Mouse (Mus musculus) bone marrow macrophage, adult 2 months (primary cell): ENCODE measurements around the gene Ntf3. TPM values are rescaled to one million over a fixed set of nuclear protein-coding genes. Genes with fewer than 3 reads are reported as not detected.

Source experiments
- H3K27ac ChIP-seq: 2 replicates; pipeline ENCODE4 v1.5.1; 2012; ENCODE audit warnings: low read depth, low read length; ENCODE audit not compliant: insufficient read depth
- H3K4me1 ChIP-seq: 2 replicates; pipeline ENCODE4 v1.6.1; 2012; ENCODE audit warnings: low read length; ENCODE audit not compliant: control insufficient read depth, insufficient read depth
- H3K4me3 ChIP-seq: 2 replicates; pipeline ENCODE4 v1.5.1; 2012; ENCODE audit warnings: mild to moderate bottlenecking, low read length, moderate library complexity; ENCODE audit not compliant: insufficient read depth
- CTCF ChIP-seq: IDR thresholded peaks from 2 replicates; pipeline ENCODE4 v1.5.1; 2012; ENCODE audit warnings: low read depth, mild to moderate bottlenecking, low read length, moderate library complexity
- POLR2A ChIP-seq: IDR thresholded peaks from 2 replicates; pipeline ENCODE4 v1.6.1; 2012; ENCODE audit warnings: mild to moderate bottlenecking, low read depth, low read length, borderline replicate concordance
- polyA plus RNA-seq: library from polyadenylated mRNA; stranded (reverse); fragments of >200 nt; gene quantifications from 2 replicates; pipeline ENCODE4 v1.2.4, GENCODE M21; 2012; ENCODE audit not compliant: missing spikeins, insufficient read depth, insufficient read length

Ntf3 gene
- polyA plus RNA-seq, 1 experiment: not detected

- TF ChIP-seq CTCF: no peak
- TF ChIP-seq POLR2A: no peak
- H3K4me3 ChIP-seq: no peak overlapping the region
- no peaks in the 10 kb centered on the region for H3K4me1 ChIP-seq
- no peak overlapping the region for H3K27ac ChIP-seq
These were observed 57.9 kb downstream of the Ntf3 start for GRCm38 (mm10) chr6:126108771-126109170.

- no peak overlapping the region for H3K4me3 ChIP-seq
- no peak overlapping the region for H3K27ac ChIP-seq
- TF ChIP-seq CTCF: no peak
- no peak for TF ChIP-seq POLR2A
- H3K4me1 ChIP-seq: no peaks in the 10 kb centered on the region
These were observed 59.3 kb downstream of the Ntf3 start for GRCm38 (mm10) chr6:126107398-126107797.

DNA sequence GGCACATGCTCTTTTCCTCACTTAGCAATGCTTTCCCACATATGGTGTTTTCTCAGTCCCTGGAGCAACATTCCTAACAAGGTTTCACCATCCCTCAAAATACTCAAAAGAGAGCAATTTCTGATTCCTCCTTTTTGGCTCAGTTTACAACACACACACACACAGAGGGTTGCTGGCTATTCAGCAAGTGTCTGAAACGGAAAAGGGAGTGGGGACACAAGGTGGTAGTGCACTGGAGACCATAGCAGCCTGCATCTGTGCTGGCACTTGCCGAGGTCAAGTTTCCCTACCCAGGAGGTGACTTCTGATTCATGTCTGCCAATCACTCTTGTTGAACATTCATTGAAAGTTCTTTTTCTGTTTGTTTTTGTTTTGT, 59.9 kb downstream of the Ntf3 start:
- no peak for TF ChIP-seq CTCF
- TF ChIP-seq POLR2A: no peak
- H3K4me1 ChIP-seq: no peaks in the 10 kb centered on the region

GRCm38 (mm10) chr6:126106051-126106797, 60.5 kb downstream of the Ntf3 start:
- TF ChIP-seq POLR2A: no peak
- TF ChIP-seq CTCF: no peak
- no peak overlapping the region for H3K27ac ChIP-seq
- no peaks in the 10 kb centered on the region for H3K4me1 ChIP-seq
- H3K4me3 ChIP-seq: no peak overlapping the region

More for the DNA sequence above, 59.9 kb downstream of the Ntf3 start:
- H3K27ac ChIP-seq: no peak overlapping the region
- no peak overlapping the region for H3K4me3 ChIP-seq

DNA sequence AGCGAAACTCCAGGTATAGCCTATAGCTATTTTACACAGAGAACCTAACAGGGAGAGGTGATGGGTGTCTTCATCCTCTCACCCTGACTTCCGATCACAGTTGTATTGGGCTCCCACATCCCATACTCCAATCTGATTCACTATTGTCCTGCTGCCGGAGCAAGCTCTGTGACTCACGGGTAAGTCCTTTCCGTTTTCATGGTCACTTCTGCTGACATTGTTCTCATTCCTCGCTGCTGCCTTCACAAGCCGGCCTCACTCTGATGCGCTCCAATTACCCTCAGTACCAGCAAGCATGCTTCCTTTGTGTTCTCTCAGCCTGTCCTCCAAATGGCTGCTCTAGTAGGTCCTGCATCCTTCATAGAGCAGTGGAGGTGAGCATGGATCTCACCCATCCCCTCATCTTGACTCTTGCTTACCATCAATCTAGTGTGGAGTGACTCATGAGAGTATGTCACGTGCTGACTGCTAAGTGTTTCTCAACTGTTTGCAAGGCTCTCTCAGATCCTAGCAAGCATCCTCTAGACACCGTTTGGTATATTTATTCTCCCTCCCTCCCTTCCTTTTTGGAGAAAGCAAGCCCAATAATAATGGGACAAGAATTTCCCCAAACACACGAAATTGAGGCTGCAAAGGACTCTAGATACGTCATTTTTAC, 61.5 kb downstream of the Ntf3 start:
- TF ChIP-seq POLR2A: no peak
- TF ChIP-seq CTCF: no peak
- no peak overlapping the region for H3K27ac ChIP-seq
- H3K4me1 ChIP-seq: no peaks in the 10 kb centered on the region
- H3K4me3 ChIP-seq: no peak overlapping the region

DNA sequence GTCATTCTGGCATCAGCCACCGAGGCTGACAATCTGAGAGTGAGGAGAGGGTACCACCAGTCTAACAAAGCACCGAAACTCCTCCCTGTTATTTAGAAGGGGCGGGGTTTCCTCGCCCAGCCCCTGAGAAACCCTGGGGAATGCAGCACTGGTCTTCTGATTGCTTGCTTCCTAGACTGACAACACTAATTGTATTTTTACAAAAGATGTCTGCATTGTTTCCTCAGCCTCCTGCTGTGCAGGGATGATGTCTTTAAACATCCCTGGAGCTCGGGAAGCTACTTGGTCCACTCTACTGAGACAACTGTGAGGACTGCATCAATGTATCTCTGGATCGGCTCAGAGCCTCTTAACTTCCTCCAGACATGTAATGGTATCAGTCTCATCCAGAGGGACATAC, 64.1 kb downstream of the Ntf3 start:
- Histone ChIP-seq H3K27ac (no peak overlapping the region), H3K4me1 (no peaks in the 10 kb centered on the region), H3K4me3 (no peak overlapping the region)
- no peak for TF ChIP-seq CTCF
- TF ChIP-seq POLR2A: no peak

DNA sequence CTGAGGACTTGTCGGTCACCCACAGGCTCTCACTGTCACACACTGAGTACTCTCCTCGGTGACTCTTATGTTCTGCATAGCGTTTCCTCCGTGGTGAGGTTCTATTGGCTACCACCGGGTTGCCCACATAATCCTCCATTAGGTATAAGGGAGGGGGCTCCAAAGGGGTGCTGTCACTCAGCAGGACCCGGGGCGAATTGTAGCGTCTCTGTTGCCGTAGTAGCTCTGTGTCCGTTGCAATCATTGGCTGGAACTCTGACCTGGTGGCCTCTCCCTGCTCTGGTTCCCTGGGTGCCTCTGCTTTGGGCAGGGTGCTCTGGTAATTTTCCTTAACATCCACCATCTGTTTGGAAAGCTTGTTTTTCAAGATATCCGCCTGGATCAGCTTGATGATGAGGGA, 64.7 kb downstream of the Ntf3 start:
- TF ChIP-seq CTCF: no peak
- no peak for TF ChIP-seq POLR2A

GRCm38 (mm10) chr6:126100579-126100978, 66.1 kb downstream of the Ntf3 start:
- no peak for TF ChIP-seq CTCF
- no peak for TF ChIP-seq POLR2A
- Histone ChIP-seq H3K4me3 (no peak overlapping the region), H3K4me1 (no peaks in the 10 kb centered on the region), H3K27ac (no peak overlapping the region)

More for the DNA sequence above, 64.7 kb downstream of the Ntf3 start:
- Histone ChIP-seq H3K27ac (no peak overlapping the region), H3K4me1 (no peaks in the 10 kb centered on the region), H3K4me3 (no peak overlapping the region)

DNA sequence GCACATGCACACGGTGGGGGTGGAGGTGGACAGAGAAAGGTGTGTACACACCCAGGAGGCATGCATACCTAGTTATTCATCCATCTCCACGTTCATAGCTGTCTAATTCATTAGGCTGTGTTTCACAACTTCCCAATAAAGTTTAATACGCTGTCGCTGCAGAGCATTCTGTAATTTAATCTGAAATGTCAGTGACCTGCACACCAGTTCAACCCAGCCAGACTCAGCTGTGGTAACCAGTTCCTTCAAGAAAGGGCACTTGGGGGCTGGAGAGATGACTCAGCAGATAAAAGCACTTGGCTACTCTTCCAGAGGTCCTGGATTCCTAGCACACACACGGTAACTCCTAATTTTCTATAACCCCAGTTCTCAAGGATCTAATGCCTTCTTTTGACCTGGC, 69.2 kb downstream of the Ntf3 start:
- no peak overlapping the region for H3K4me3 ChIP-seq
- no peak for TF ChIP-seq CTCF
- TF ChIP-seq POLR2A: no peak

GRCm38 (mm10) chr6:126096085-126096484, 70.6 kb downstream of the Ntf3 start:
- no peak for TF ChIP-seq POLR2A
- no peak for TF ChIP-seq CTCF
- H3K4me3 ChIP-seq: no peak overlapping the region

More for the DNA sequence above, 69.2 kb downstream of the Ntf3 start:
- Histone ChIP-seq H3K27ac (no peak overlapping the region), H3K4me1 (no peaks in the 10 kb centered on the region)

More at GRCm38 (mm10) chr6:126096085-126096484, 70.6 kb downstream of the Ntf3 start:
- no peaks in the 10 kb centered on the region for H3K4me1 ChIP-seq
- H3K27ac ChIP-seq: no peak overlapping the region
